Mouse (Mus musculus): Measurements from ENCODE around the gene Ppt2.

- TF ChIP-seq EP300 (IDR thresholded peaks at IDR 0.05) (no peak), CTCF (IDR thresholded peaks at IDR 0.05) (no peak)
These were observed 31.5 kb upstream of the Ppt2 start for GRCm38 (mm10) chr17:34659897-34660214.
